Mouse (Mus musculus): ENCODE data around the gene Rnf222.
A peak's percentile ranks its signal among the peaks of the same experiment; 100 is the strongest.
"Not testable (repeated sequence)": the region's sequence is repeated elsewhere in the genome, so short reads cannot be mapped to it uniquely, and the experiment has no call there.

The Rnf222 gene

DNA sequence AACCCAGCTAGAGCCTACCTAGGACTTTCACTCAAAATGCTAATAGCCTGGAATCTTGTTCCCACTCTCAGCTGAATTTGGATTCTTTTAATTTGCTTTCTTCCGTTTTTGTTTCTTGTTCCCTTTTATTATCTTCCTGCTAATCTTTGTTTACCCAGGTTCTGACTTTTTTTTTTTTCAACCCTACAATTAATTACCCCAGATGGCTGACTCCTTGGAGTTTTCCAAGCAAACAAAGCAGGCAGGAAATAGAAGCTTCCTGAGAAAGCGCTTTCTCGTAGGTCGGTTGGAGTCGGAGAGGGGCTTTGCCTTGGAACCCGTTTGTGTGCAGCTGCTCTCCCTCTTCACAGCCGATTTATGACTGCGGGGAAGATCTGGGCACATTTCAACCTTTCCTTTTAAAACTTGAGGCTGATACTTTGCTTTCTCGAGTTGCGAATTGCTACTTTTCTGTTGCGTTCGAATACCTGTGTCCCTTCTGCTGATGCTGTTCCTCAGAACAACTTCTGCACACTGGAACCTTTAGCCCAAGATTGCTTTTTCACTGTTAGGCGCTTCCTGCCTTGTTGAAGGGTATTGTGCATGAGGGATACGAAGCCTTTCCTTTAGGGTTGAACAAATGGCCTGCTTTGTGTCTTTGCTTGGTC lies 23.3 kb downstream of the Rnf222 start:
- no peak for ATAC-seq (ENCODE audit: low TSS enrichment)

DNA sequence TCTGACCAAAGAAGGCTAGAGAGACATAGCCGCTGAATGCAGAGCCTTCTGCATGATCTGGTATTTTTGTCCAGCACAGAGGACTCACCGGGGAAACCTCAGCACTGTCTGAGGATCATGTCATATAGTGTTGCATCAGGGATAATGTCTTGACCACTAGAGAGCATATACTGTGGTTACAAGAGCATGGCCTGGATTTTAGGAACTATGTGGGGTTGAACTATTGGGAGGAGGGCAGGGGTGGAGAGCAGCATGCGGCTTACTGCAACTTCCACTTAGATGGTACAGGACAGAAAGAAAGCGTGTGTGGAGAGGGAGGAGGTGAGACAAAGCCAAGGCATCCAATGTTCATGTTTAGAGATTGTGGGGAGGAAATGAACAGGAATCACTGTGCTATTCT lies 26.2 kb downstream of the Rnf222 start:
- no peak for ATAC-seq (ENCODE audit: low TSS enrichment)

DNA sequence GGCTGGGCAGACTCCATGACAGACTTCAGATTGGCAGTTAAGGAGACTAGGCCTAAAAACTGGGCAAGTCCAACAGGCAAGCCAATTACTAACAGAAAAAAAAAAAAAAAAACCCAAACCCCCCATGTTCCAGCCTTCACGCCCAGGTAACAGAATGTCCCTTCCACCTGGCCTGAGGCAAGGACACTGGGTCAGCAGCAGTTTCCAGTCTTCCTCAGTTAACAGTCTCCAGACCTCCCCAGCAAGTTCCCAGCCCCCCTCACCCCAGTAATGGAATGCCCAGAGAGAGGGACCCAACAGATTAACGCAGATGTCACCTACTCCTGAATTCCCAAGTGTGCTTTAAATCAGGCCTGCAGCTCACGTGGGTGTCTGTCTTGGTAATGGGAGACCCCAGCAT lies 34.8 kb downstream of the Rnf222 start:
- no peak for ATAC-seq (ENCODE audit: low TSS enrichment)

DNA sequence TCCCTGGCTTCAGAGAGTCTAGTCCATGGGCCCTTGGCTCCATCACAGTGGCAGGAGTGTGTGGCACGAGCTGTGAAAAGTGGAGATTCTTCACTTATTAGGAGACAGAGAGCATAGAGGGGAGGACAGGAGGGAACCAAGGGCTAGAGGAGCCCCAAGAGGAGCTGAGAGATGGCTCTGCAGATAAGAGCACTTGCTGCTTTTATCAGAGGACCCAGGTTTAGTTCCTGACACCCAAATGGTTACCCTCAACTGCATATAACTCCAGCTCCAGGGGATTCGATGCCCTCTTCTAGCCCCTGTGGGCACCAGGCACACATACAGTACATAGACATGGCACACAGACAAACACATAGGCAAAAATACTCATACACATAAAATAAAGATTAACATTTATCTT lies 36.4 kb downstream of the Rnf222 start:
- no peak for ATAC-seq (ENCODE audit: low TSS enrichment)

DNA sequence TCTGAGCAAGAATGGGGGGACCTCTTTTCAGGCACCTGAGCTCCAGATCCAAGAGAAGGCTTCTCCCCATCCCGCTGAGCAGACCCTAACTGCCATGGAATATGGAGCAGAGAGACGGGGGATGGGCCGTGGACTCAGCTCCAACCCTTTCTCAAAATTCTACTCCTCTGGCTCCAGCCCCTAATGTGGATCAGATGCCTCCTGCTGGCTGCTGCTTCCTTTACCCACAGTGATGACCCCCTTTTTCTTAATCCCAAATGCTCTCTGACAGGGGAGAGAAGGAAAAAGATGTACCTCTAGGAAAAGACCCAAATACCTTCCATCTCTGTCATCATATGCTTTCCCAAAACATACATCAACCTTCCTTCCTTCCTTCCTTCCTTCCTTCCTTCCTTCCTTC lies 38.6 kb downstream of the Rnf222 start, which contains the start of gene Odf4:
Gene Odf4, minus strand, starts transcription at position 101 of the 400 bp plus-strand sequence.
- ATAC-seq (ENCODE audit: low TSS enrichment) = no peak

DNA sequence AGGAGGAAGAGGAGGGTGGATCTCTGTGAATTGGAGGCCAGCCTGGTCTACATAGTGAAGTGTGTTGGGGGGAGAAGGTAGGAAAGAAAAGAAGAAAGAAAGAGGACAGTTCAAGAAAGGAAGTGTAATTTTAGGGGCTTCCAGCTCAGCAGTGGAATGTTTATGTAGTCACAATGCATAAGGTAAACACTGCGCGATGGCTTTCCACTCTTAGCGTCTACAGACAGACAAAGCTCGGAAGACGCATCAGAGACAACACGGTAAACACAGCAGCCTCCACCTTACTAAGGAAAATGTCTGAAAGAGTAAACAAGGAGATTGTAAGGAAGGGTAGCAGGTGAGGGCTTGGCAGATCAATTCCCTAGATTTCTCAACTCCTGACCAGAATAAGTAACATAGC lies 41.6 kb downstream of the Rnf222 start:
- ATAC-seq (ENCODE audit: low TSS enrichment) = no peak

DNA sequence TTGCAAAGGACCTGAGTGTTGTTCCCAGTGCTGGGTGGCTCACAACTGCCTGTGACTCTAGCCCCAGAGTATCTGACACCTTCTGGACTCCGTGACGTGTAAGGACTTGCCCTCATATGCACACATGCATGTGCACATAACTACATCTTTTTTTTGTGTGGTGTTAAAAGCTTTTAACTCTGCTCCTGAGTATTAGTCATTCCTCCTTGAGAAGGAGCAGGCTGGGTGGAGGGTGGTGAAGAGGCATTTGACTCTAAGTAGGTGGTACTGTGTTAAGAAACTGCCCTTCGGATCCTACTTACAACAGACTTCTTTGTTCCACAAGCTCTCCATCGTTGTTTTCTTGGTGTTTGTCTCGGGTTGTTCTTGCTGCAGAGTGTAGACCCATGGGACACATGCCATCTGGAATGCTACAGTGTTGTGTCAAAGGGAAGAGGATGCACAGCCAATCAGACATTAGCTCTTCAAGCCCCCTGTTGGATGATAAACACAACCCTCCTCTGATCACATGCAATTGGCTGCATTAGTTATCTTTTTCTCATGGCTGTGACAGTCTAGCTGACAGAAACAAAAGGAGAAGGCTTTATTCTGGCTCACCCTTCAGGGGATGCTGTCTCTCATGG lies 45.6 kb downstream of the Rnf222 start:
- no peak for ATAC-seq (ENCODE audit: low TSS enrichment)

DNA sequence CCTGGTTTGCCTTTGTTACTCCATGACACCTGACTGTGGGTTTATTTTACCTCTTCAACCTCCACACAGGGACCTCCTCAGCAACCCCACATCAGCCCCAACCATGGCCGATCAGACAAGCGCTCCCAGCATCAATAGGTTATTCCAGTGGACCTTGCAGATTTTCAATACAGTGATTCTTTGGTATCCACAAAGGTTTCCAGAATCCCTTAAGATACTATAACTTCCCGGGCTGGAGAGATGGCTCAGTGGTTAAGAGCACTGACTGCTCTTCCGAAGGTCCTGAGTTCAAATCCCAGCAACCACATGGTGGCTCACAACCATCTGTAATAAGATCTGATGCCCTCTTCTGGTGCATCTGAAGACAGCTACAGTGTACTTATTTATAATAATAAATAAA lies 48.6 kb downstream of the Rnf222 start:
- not testable (repeated sequence) for ATAC-seq (ENCODE audit: low TSS enrichment)

DNA sequence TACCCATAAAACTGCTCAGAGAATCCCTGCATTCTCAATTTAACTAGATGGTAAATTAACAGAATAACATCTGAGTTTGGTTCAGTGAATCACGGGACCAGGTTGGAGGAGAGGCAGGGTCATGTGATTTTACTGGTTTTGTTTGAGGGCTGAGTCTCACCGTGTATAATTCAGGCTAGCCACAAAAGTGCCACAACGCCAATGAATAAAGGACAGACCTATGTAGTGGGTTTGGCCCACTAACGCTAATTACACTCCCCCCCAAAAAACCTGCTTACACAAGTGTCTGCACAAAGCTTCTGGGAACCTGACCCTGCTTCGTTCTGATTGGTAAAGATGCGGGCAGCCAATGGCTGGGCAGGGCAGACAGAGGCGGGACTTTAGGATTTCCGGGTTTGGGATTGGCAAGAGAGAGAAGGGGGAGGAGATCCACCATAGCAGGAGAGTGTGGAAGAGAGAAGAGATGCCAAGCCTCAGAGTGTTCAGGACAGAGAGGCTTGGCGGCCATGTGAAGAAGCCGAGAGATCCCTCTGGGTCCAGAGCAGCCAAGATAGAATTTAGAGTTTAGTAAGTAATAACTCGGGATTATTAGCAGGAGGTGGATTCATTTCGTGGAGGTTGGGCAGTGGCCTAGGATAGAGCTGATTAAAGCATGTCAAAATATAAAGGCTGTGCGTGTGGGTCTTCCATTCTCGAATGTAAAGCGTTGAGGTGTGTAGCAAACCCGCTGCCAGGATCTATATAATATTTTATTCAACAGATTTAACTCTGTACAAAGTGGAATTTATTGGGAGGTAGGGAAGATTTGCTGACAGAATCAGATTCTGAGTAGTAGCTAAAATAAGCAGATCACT lies 51.3 kb downstream of the Rnf222 start:
- peak; percentile 98 for ATAC-seq (ENCODE audit: low TSS enrichment)

DNA sequence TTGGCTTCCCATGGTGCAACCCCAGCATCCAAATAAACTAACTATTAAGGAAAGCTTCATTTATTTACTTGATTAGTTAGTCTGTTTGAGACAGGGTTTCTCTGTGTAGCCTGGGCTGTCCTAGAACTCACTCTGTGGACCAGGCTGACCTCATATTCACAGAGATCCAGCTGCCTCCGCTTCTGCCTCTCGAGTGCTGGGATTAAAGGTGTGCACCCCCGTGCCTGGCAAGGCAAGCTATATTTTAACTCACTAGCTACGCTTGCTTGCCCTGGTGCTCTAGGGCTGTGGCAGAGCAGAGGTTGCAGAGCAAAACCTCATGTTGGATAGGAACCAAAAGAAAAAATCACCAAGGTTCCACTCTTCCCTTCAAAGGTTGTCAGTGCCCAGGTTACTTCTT lies 52.2 kb downstream of the Rnf222 start:
- no peak for ATAC-seq (ENCODE audit: low TSS enrichment)

DNA sequence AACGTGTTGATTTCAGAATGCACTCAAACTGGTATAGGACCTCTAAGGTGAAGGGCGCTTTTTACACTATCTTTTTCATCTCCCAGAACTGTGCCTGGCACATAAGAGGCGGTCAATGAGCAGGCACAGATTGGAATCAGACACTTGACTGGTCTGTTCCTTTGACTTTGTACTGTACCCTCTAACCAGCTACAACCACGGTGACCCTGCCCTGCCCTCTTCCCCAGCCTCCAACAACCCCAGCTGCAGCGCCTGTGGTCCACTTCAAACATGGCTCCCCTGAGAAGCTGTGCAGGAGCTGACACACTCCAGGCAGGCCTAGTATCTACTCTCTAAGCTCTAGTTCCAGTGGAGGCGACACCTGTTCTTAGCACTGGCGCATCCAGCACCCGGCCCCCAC lies 54.4 kb downstream of the Rnf222 start:
- ATAC-seq (ENCODE audit: low TSS enrichment) = no peak

DNA sequence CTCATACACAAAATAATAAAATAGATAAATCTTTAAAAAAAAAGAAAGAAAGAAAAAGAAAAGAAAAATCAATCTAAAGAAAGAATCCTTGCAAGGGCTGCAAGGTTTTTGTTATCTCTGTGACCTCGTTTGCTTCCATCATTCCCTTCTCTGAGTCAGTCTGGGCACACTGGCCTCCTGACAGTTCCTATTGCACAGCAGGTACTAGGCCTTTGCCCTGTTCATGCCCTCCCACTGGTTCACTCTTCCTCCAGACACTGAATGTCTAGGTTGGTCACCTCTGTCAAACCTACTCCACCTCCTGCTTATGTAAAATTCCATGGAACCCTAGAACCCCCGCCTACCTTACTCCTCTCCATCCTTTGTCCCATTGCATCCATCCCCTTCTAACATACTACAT lies 56.9 kb downstream of the Rnf222 start:
- no peak for ATAC-seq (ENCODE audit: low TSS enrichment)
